Mouse (Mus musculus): ENCODE data around the gene Efna5. TPM values are rescaled to one million over a fixed set of nuclear protein-coding genes. Genes with fewer than 3 reads are reported as not detected.

Gene Efna5
- polyA plus RNA-seq, 1 experiment from 2014 or later = 36.2 TPM

DNA sequence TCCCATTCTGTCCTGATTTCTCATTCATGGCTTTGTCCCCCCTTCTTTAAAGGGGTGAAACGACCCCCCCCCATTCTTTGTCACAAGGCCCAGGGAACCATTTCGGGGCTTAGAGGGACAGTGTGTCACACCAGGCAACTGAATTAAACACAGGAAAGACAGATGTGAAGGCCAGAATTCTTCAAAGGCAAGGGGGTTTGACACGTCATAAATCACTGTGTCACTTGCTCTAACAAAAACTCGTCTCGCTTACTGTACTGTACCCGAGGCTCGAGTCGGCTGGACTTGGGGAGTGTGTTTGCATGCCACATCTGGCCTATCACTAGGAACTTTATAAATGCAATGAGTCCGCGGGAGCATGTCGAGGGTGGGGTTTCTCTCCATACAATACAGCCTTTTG, 145.2 kb downstream of the Efna5 start:
- WGBS = 11% methylated on average over 11 of the region's 11 CpGs

DNA sequence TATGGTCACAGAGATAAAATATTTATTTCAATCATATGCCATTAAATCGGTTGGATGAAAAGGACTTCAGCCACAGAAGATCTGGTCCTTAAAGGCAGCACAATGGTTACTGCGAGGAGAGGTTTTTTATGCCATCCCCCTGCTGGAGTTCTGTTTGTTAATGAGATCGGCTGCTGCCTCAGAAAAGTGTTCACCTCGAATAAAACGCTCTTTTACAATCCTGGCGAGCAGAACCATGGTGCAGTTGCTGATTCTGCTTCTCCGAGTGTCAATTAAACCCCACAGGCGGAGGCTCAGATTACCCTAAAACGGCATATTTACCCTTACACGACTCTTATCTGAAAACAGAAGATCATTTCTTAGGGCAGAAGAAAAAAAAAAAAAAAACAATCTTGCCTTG, 146.2 kb downstream of the Efna5 start:
- Histone ChIP-seq H3K27me3 (ENCODE audit: control insufficient read depth, insufficient read depth, low read length) (no peaks in the 10 kb centered on the region), H3K9me3 (ENCODE audit: control insufficient read depth, low read length) (peaks cover 5% of the 10 kb centered on the region; the same call in 1 of the 2 replicates), H3K27ac (no peak overlapping the region), H3K36me3 (replicated peaks; ENCODE audit: control insufficient read depth, insufficient read depth) (no peaks in the 10 kb centered on the region), H3K4me2 (replicated peaks) (0 out of 2 replicates have a peak overlapping the region, but pooled peaks have one; percentile 12), H3K4me1 (replicated peaks; ENCODE audit: control insufficient read depth, insufficient read depth, low read length) (peaks cover 31% of the 10 kb centered on the region), H3K4me3 (replicated peaks; ENCODE audit: low read length) (no peak overlapping the region), H3K9ac (0 out of 2 replicates have a peak overlapping the region, but pooled peaks have one; percentile 32)
- WGBS = 9% methylated on average over 10 of the region's 10 CpGs
- ATAC-seq (ENCODE audit: low FRiP score) (no peak), DNase-seq (ENCODE audit: low spot score) (no peak)

More for the DNA sequence above, 145.2 kb downstream of the Efna5 start:
- peaks cover 27% of the 10 kb centered on the region for H3K4me1 ChIP-seq (replicated peaks; ENCODE audit: control insufficient read depth, insufficient read depth, low read length)
- no peak overlapping the region for H3K27ac ChIP-seq
- H3K36me3 ChIP-seq (replicated peaks; ENCODE audit: control insufficient read depth, insufficient read depth) = no peaks in the 10 kb centered on the region
- ATAC-seq (ENCODE audit: low FRiP score) (no peak), DNase-seq (ENCODE audit: low spot score) (no peak)
- H3K9ac ChIP-seq = no peak overlapping the region
- peaks cover 5% of the 10 kb centered on the region; the same call in 1 of the 2 replicates for H3K9me3 ChIP-seq (ENCODE audit: control insufficient read depth, low read length)
- no peak overlapping the region for H3K4me2 ChIP-seq (replicated peaks)
- no peak overlapping the region for H3K4me3 ChIP-seq (replicated peaks; ENCODE audit: low read length)
- no peaks in the 10 kb centered on the region for H3K27me3 ChIP-seq (ENCODE audit: control insufficient read depth, insufficient read depth, low read length)

GRCm38 (mm10) chr17:62734067-62734466, 147.1 kb downstream of the Efna5 start:
- WGBS = 23% methylated on average over 4 of the region's 4 CpGs
- ATAC-seq (ENCODE audit: low FRiP score) (peak; percentile 41; the same call in 1 of the 2 replicates), DNase-seq (ENCODE audit: low spot score) (no peak)
- Histone ChIP-seq H3K36me3 (replicated peaks; ENCODE audit: control insufficient read depth, insufficient read depth) (no peaks in the 10 kb centered on the region), H3K9ac (no peak overlapping the region), H3K9me3 (ENCODE audit: control insufficient read depth, low read length) (peaks cover 5% of the 10 kb centered on the region; the same call in 1 of the 2 replicates), H3K4me3 (replicated peaks; ENCODE audit: low read length) (no peak overlapping the region), H3K4me2 (replicated peaks) (no peak overlapping the region), H3K27me3 (ENCODE audit: control insufficient read depth, insufficient read depth, low read length) (no peaks in the 10 kb centered on the region), H3K27ac (no peak overlapping the region), H3K4me1 (replicated peaks; ENCODE audit: control insufficient read depth, insufficient read depth, low read length) (peaks cover 36% of the 10 kb centered on the region)

GRCm38 (mm10) chr17:62729754-62730470, 151.2 kb downstream of the Efna5 start:
- peaks cover 18% of the 10 kb centered on the region for H3K4me1 ChIP-seq (replicated peaks; ENCODE audit: control insufficient read depth, insufficient read depth, low read length)
- no peak for DNase-seq (ENCODE audit: low spot score)
- 73% methylated on average over 10 of the region's 10 CpGs for WGBS

DNA sequence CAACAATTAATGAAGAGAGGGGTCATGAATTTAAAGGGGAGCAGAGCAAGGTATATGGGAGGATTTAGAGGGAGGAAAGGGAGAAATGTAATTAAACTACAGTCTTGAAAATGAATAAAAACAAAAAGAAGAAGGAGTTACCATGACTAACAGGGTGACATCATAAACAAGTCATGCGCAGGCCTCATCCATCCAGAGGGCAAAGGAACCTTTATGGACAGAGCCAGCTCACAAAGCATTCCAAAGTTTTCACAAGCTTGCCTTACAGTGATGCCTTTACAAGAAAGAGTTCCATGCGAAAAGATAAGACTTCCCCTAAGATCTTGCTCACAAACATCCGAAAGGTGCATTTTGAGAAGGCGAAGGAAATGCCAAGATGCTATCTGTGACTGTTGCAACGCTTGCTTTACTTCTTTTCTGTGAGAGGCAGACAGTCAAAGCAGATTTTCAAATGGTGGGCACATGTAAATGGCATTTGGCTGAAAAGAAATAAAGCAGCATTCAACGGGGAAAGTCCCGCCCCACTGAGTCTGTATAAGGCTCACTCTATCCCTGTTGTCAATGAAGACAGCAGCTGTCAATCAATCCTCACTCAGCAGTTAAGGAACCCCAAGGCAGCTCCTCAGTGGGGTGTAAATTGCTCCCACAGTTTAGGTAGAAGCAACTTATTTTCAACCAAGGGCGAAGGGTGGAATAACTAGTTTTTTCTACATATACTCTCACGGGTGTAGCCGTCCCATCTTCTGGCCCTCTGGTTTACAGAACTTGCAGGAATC, 152.8 kb downstream of the Efna5 start:
- Histone ChIP-seq H3K36me3 (replicated peaks; ENCODE audit: control insufficient read depth, insufficient read depth) (no peaks in the 10 kb centered on the region), H3K27me3 (ENCODE audit: control insufficient read depth, insufficient read depth, low read length) (no peaks in the 10 kb centered on the region), H3K4me3 (replicated peaks; ENCODE audit: low read length) (no peak overlapping the region), H3K27ac (no peak overlapping the region), H3K9ac (no peak overlapping the region), H3K9me3 (ENCODE audit: control insufficient read depth, low read length) (no peaks in the 10 kb centered on the region), H3K4me1 (replicated peaks; ENCODE audit: control insufficient read depth, insufficient read depth, low read length) (0 out of 2 replicates have a peak, but pooled peaks cover 9% of the 10 kb centered on the region), H3K4me2 (replicated peaks) (no peak overlapping the region)
- DNase-seq (ENCODE audit: low spot score) (no peak), ATAC-seq (ENCODE audit: low FRiP score) (no peak)
- 27% methylated on average over 10 of the region's 10 CpGs for WGBS

More at GRCm38 (mm10) chr17:62729754-62730470, 151.2 kb downstream of the Efna5 start:
- no peak for ATAC-seq (ENCODE audit: low FRiP score)
- H3K4me2 ChIP-seq (replicated peaks) = no peak overlapping the region
- H3K9ac ChIP-seq = no peak overlapping the region
- H3K36me3 ChIP-seq (replicated peaks; ENCODE audit: control insufficient read depth, insufficient read depth) = no peaks in the 10 kb centered on the region
- H3K9me3 ChIP-seq (ENCODE audit: control insufficient read depth, low read length) = no peaks in the 10 kb centered on the region
- no peaks in the 10 kb centered on the region for H3K27me3 ChIP-seq (ENCODE audit: control insufficient read depth, insufficient read depth, low read length)
- no peak overlapping the region for H3K4me3 ChIP-seq (replicated peaks; ENCODE audit: low read length)
- H3K27ac ChIP-seq = no peak overlapping the region

GRCm38 (mm10) chr17:62726102-62726501, 155.0 kb downstream of the Efna5 start:
- Histone ChIP-seq H3K36me3 (replicated peaks; ENCODE audit: control insufficient read depth, insufficient read depth) (no peaks in the 10 kb centered on the region), H3K9ac (no peak overlapping the region), H3K27ac (no peak overlapping the region), H3K27me3 (ENCODE audit: control insufficient read depth, insufficient read depth, low read length) (no peaks in the 10 kb centered on the region), H3K4me3 (replicated peaks; ENCODE audit: low read length) (no peak overlapping the region), H3K9me3 (ENCODE audit: control insufficient read depth, low read length) (no peaks in the 10 kb centered on the region), H3K4me2 (replicated peaks) (no peak overlapping the region), H3K4me1 (replicated peaks; ENCODE audit: control insufficient read depth, insufficient read depth, low read length) (peaks cover 10% of the 10 kb centered on the region; the same call in 1 of the 2 replicates)
- ATAC-seq (ENCODE audit: low FRiP score) (no peak), DNase-seq (ENCODE audit: low spot score) (no peak)
- WGBS = 78% methylated on average over 5 of the region's 5 CpGs

GRCm38 (mm10) chr17:62722962-62723361, 158.2 kb downstream of the Efna5 start:
- H3K4me1 ChIP-seq (replicated peaks; ENCODE audit: control insufficient read depth, insufficient read depth, low read length) = peaks cover 11% of the 10 kb centered on the region; the same call in 1 of the 2 replicates
- no peaks in the 10 kb centered on the region for H3K36me3 ChIP-seq (replicated peaks; ENCODE audit: control insufficient read depth, insufficient read depth)
- no peak overlapping the region for H3K4me3 ChIP-seq (replicated peaks; ENCODE audit: low read length)
- H3K27me3 ChIP-seq (ENCODE audit: control insufficient read depth, insufficient read depth, low read length) = no peaks in the 10 kb centered on the region
- DNase-seq (ENCODE audit: low spot score) (no peak), ATAC-seq (ENCODE audit: low FRiP score) (no peak)
- H3K27ac ChIP-seq = no peak overlapping the region
- 89% methylated on average over 5 of the region's 5 CpGs for WGBS
- H3K9ac ChIP-seq = no peak overlapping the region
- no peaks in the 10 kb centered on the region for H3K9me3 ChIP-seq (ENCODE audit: control insufficient read depth, low read length)
- H3K4me2 ChIP-seq (replicated peaks) = no peak overlapping the region

DNA sequence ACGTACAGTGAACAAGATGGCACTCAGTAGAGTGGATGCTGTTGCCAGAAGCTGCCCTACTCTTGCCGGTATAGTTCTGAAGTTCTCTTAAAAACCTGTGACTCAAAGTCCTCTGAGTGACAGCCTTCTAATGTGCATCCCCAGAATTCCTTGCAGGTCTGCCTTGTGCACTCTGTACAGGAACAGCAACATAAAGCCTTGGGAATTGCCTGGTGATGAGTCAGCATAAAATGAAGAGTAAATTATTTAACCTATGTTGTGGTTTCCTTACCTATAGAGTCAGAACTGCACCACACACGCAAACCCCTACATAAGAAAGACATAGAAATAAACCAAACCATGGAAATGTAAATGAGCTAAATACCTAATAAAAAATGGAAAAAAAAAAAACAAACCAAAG, 159.5 kb downstream of the Efna5 start:
- ATAC-seq (ENCODE audit: low FRiP score) = no peak
- peaks cover 16% of the 10 kb centered on the region; the same call in 1 of the 2 replicates for H3K4me1 ChIP-seq (replicated peaks; ENCODE audit: control insufficient read depth, insufficient read depth, low read length)
- no peak overlapping the region for H3K9ac ChIP-seq
- H3K4me3 ChIP-seq (replicated peaks; ENCODE audit: low read length) = no peak overlapping the region
- no peak overlapping the region for H3K4me2 ChIP-seq (replicated peaks)
- no peaks in the 10 kb centered on the region for H3K9me3 ChIP-seq (ENCODE audit: control insufficient read depth, low read length)
- 94% methylated on average over 3 of the region's 3 CpGs for WGBS
- no peak for DNase-seq (ENCODE audit: low spot score)
- no peaks in the 10 kb centered on the region for H3K36me3 ChIP-seq (replicated peaks; ENCODE audit: control insufficient read depth, insufficient read depth)
- no peak overlapping the region for H3K27ac ChIP-seq
- H3K27me3 ChIP-seq (ENCODE audit: control insufficient read depth, insufficient read depth, low read length) = no peaks in the 10 kb centered on the region

GRCm38 (mm10) chr17:62720740-62721450, 160.2 kb downstream of the Efna5 start:
- Histone ChIP-seq H3K9ac (no peak overlapping the region), H3K4me1 (replicated peaks; ENCODE audit: control insufficient read depth, insufficient read depth, low read length) (peaks cover 16% of the 10 kb centered on the region; the same call in 1 of the 2 replicates), H3K27ac (no peak overlapping the region), H3K4me3 (replicated peaks; ENCODE audit: low read length) (no peak overlapping the region), H3K9me3 (ENCODE audit: control insufficient read depth, low read length) (no peaks in the 10 kb centered on the region), H3K27me3 (ENCODE audit: control insufficient read depth, insufficient read depth, low read length) (no peaks in the 10 kb centered on the region), H3K36me3 (replicated peaks; ENCODE audit: control insufficient read depth, insufficient read depth) (no peaks in the 10 kb centered on the region), H3K4me2 (replicated peaks) (0 out of 2 replicates have a peak overlapping the region, but pooled peaks have one; percentile 10)
- DNase-seq (ENCODE audit: low spot score) (no peak), ATAC-seq (ENCODE audit: low FRiP score) (no peak; the same call in 1 of the 2 replicates)
- WGBS = 63% methylated on average over 20 of the region's 20 CpGs

All from hindbrain, embryonic 14.5 days (tissue).